Mouse (Mus musculus) MEL (cell line): ENCODE results near the gene Nrn1l. TPM values are rescaled to one million over a fixed set of nuclear protein-coding genes. Genes with fewer than 3 reads are reported as not detected.

Source experiments
- DNase-seq: peaks from one replicate; pipeline ENCODE4 v3.0.0; 2011; ENCODE audit warnings: low read depth, low spot score
- H3K27ac ChIP-seq: 2 replicates; pipeline ENCODE4 v1.5.1; 2012; ENCODE audit warnings: low read depth, mild to moderate bottlenecking, control low read depth, low read length, moderate library complexity; ENCODE audit not compliant: control insufficient read depth
- H3K27me3 ChIP-seq, 2 experiments: fragments of 150-350 bp in 1 of 2; sonication (generic) in 1 of 2; 2 replicates each; pipeline ENCODE4 v1.6.1; 2012; ENCODE audit warnings: low read length in 2 of 2, mild to moderate bottlenecking in 2 of 2, improper control_type of control experiment in 1 of 2, moderate library complexity in 1 of 2; ENCODE audit not compliant: insufficient read depth in 2 of 2, control insufficient read depth in 1 of 2
- H3K36me3 ChIP-seq, 2 experiments: 2 replicates each; pipeline ENCODE4 v1.6.1; 2012 to 2014; ENCODE audit warnings: low read length in 2 of 2, improper control_type of control experiment in 1 of 2, inconsistent platforms in 1 of 2, mild to moderate bottlenecking in 1 of 2; ENCODE audit not compliant: insufficient read depth in 2 of 2, control insufficient read depth in 1 of 2
- H3K4me1 ChIP-seq, 2 experiments: fragments of 150-350 bp in 1 of 2; sonication (generic) in 1 of 2; 2 replicates each; pipeline ENCODE4 v1.6.1; 2012; ENCODE audit warnings: low read length in 2 of 2, improper control_type of control experiment in 1 of 2, mild to moderate bottlenecking in 1 of 2; ENCODE audit not compliant: insufficient read depth in 2 of 2, control insufficient read depth in 1 of 2
- H3K4me3 ChIP-seq, 2 experiments: fragments of 150-350 bp in 1 of 2; sonication (generic) in 1 of 2; 2 replicates each; pipeline ENCODE4 v1.5.1; 2012; ENCODE audit warnings: low read depth in 2 of 2, low read length in 2 of 2, mild to moderate bottlenecking in 2 of 2, moderate library complexity in 2 of 2, control low read depth in 1 of 2, improper control_type of control experiment in 1 of 2; ENCODE audit not compliant: control insufficient read depth in 1 of 2, insufficient read depth in 1 of 2
- H3K79me2 ChIP-seq: 2 replicates; pipeline ENCODE4 v1.6.1; 2012; ENCODE audit warnings: mild to moderate bottlenecking, low read length, moderate library complexity; ENCODE audit not compliant: control insufficient read depth, poor library complexity, insufficient read depth
- H3K9ac ChIP-seq: 2 replicates; pipeline ENCODE4 v1.6.1; 2012; ENCODE audit warnings: low read depth, mild to moderate bottlenecking, control low read depth, low read length, moderate library complexity; ENCODE audit not compliant: control insufficient read depth, poor library complexity, severe bottlenecking
- H3K9me3 ChIP-seq: fragments of 150-350 bp; sonication (generic); replicated peaks from 2 replicates; pipeline ENCODE4 v1.6.1; 2012; ENCODE audit warnings: mild to moderate bottlenecking, low read length, improper control_type of control experiment, moderate library complexity; ENCODE audit not compliant: insufficient read depth
- BHLHE40 ChIP-seq: IDR thresholded peaks from 2 replicates; pipeline ENCODE4 v1.6.1; 2012; ENCODE audit warnings: low read depth, mild to moderate bottlenecking, inconsistent platforms, low read length, improper control_type of control experiment, borderline replicate concordance
- CHD1 ChIP-seq: IDR thresholded peaks from 2 replicates; pipeline ENCODE4 v1.6.1; 2012; ENCODE audit warnings: low read depth, mild to moderate bottlenecking, inconsistent platforms, low read length, improper control_type of control experiment
- CTCF ChIP-seq, 3 experiments: IDR thresholded peaks in 2 of 3; conservative IDR thresholded peaks in 1 of 3; 2 replicates each; pipeline ENCODE4 v1.5.1; 2011 to 2012; ENCODE audit warnings: low read length in 3 of 3, low read depth in 2 of 3, mild to moderate bottlenecking in 2 of 3, improper control_type of control experiment in 1 of 3, inconsistent platforms in 1 of 3, mixed read lengths in 1 of 3, moderate library complexity in 1 of 3; ENCODE audit not compliant: control insufficient read depth in 1 of 3, insufficient read depth in 1 of 3, poor library complexity in 1 of 3, severe bottlenecking in 1 of 3
- ELF1 ChIP-seq: IDR thresholded peaks from 2 replicates; pipeline ENCODE4 v1.6.1; 2014; ENCODE audit warnings: low read depth, mild to moderate bottlenecking, inconsistent platforms, low read length, improper control_type of control experiment, moderate library complexity
- EP300 ChIP-seq, 2 experiments: IDR thresholded peaks; 2 replicates each; pipeline ENCODE4 v1.6.1; 2011; ENCODE audit warnings: improper control_type of control experiment in 2 of 2, low read length in 2 of 2, low read depth in 1 of 2, mild to moderate bottlenecking in 1 of 2
- ETS1 ChIP-seq: IDR thresholded peaks from 2 replicates; pipeline ENCODE4 v1.6.1; 2012; ENCODE audit warnings: low read depth, mild to moderate bottlenecking, inconsistent platforms, low read length, improper control_type of control experiment, moderate library complexity
- GABPA ChIP-seq: IDR thresholded peaks from 2 replicates; pipeline ENCODE4 v1.6.1; 2012; ENCODE audit warnings: low read depth, mild to moderate bottlenecking, inconsistent platforms, low read length, improper control_type of control experiment, moderate library complexity
- GATA1 ChIP-seq: IDR thresholded peaks from 2 replicates; pipeline ENCODE4 v1.6.1; 2011; ENCODE audit warnings: low read depth, low read length, improper control_type of control experiment
- HCFC1 ChIP-seq: IDR thresholded peaks from 2 replicates; pipeline ENCODE4 v1.6.1; 2012; ENCODE audit warnings: low read depth, mild to moderate bottlenecking, inconsistent platforms, low read length, improper control_type of control experiment, moderate library complexity
- JUND ChIP-seq: IDR thresholded peaks from 2 replicates; pipeline ENCODE4 v1.6.1; 2011; ENCODE audit warnings: low read depth, mild to moderate bottlenecking, improper control_type of control experiment, low read length
- MAFK ChIP-seq: IDR thresholded peaks from 2 replicates; pipeline ENCODE4 v1.6.1; 2011; ENCODE audit warnings: low read depth, mild to moderate bottlenecking, low read length, improper control_type of control experiment, borderline replicate concordance
- MAX ChIP-seq: IDR thresholded peaks from 2 replicates; pipeline ENCODE4 v1.6.1; 2011; ENCODE audit warnings: low read length, improper control_type of control experiment
- MAZ ChIP-seq: IDR thresholded peaks from 2 replicates; pipeline ENCODE4 v1.6.1; 2012; ENCODE audit warnings: low read depth, mild to moderate bottlenecking, inconsistent platforms, low read length, improper control_type of control experiment
- MXI1 ChIP-seq: IDR thresholded peaks from 2 replicates; pipeline ENCODE4 v1.6.1; 2011; ENCODE audit warnings: mild to moderate bottlenecking, low read depth, low read length, improper control_type of control experiment
- MYC ChIP-seq: IDR thresholded peaks from 2 replicates; pipeline ENCODE4 v1.6.1; 2011; ENCODE audit warnings: low read depth, mild to moderate bottlenecking, low read length, improper control_type of control experiment, moderate library complexity
- NELFE ChIP-seq: IDR thresholded peaks from 2 replicates; pipeline ENCODE4 v1.6.1; 2011; ENCODE audit warnings: low read depth, low read length, improper control_type of control experiment
- POLR2A ChIP-seq, 2 experiments: IDR thresholded peaks; 2 replicates each; pipeline ENCODE4 v1.6.1; 2011 to 2012; ENCODE audit warnings: low read length in 2 of 2, mild to moderate bottlenecking in 2 of 2, control low read depth in 1 of 2, improper control_type of control experiment in 1 of 2, low read depth in 1 of 2, moderate library complexity in 1 of 2; ENCODE audit not compliant: control insufficient read depth in 1 of 2, insufficient read depth in 1 of 2, poor library complexity in 1 of 2
- POLR2AphosphoS2 ChIP-seq: IDR thresholded peaks from 2 replicates; pipeline ENCODE4 v1.6.1; 2011; ENCODE audit warnings: low read length, improper control_type of control experiment
- POLR2AphosphoS5 ChIP-seq: IDR thresholded peaks from 2 replicates; pipeline ENCODE4 v1.6.1; 2012; ENCODE audit warnings: low read depth, borderline replicate concordance, mild to moderate bottlenecking, inconsistent platforms, low read length, moderate library complexity, mixed read lengths
- RAD21 ChIP-seq: IDR thresholded peaks from 2 replicates; pipeline ENCODE4 v1.6.1; 2011; ENCODE audit warnings: mild to moderate bottlenecking, low read depth, low read length, improper control_type of control experiment
- SIN3A ChIP-seq: IDR thresholded peaks from 2 replicates; pipeline ENCODE4 v1.6.1; 2012; ENCODE audit warnings: low read length, improper control_type of control experiment, inconsistent platforms
- SMC3 ChIP-seq: IDR thresholded peaks from 2 replicates; pipeline ENCODE4 v1.6.1; 2011; ENCODE audit warnings: low read depth, low read length, improper control_type of control experiment
- TAL1 ChIP-seq: IDR thresholded peaks from 2 replicates; pipeline ENCODE4 v1.6.1; 2012; ENCODE audit warnings: mild to moderate bottlenecking, inconsistent platforms, low read length, moderate library complexity, mixed read lengths
- TCF12 ChIP-seq: IDR thresholded peaks from 2 replicates; pipeline ENCODE4 v1.6.1; 2014; ENCODE audit warnings: low read depth, mild to moderate bottlenecking, inconsistent platforms, low read length, improper control_type of control experiment, moderate library complexity
- USF1 ChIP-seq: IDR thresholded peaks from 2 replicates; pipeline ENCODE4 v1.6.1; 2014; ENCODE audit warnings: low read depth, mild to moderate bottlenecking, inconsistent platforms, low read length, improper control_type of control experiment, moderate library complexity
- USF2 ChIP-seq, 2 experiments: IDR thresholded peaks; 2 replicates each; pipeline ENCODE4 v1.6.1; 2011 to 2012; ENCODE audit warnings: improper control_type of control experiment in 2 of 2, low read length in 2 of 2, borderline replicate concordance in 1 of 2, inconsistent platforms in 1 of 2, low read depth in 1 of 2, mild to moderate bottlenecking in 1 of 2; ENCODE audit not compliant: insufficient read depth in 1 of 2
- ZC3H11A ChIP-seq: IDR thresholded peaks from 2 replicates; pipeline ENCODE4 v1.6.1; 2012; ENCODE audit warnings: low read depth, mild to moderate bottlenecking, inconsistent platforms, low read length, improper control_type of control experiment
- ZKSCAN1 ChIP-seq: IDR thresholded peaks from 2 replicates; pipeline ENCODE4 v1.6.1; 2012; ENCODE audit warnings: low read depth, mild to moderate bottlenecking, inconsistent platforms, low read length, improper control_type of control experiment, moderate library complexity
- ZMIZ1 ChIP-seq: IDR thresholded peaks from 2 replicates; pipeline ENCODE4 v1.6.1; 2012; ENCODE audit warnings: low read depth, mild to moderate bottlenecking, inconsistent platforms, low read length, improper control_type of control experiment, moderate library complexity
- ZNF384 ChIP-seq: IDR thresholded peaks from 2 replicates; pipeline ENCODE4 v1.6.1; 2012; ENCODE audit warnings: low read depth, mild to moderate bottlenecking, inconsistent platforms, low read length, improper control_type of control experiment
- polyA plus RNA-seq, 2 experiments: library from polyadenylated mRNA; stranded (reverse) in 1 of 2; unstranded in 1 of 2; fragments of >175 nt in 1 of 2; fragments of >200 nt in 1 of 2; gene quantifications; 2 replicates each; pipeline versions ENCODE4 v1.2.1 to v1.2.4; 2012; ENCODE audit warnings: low replicate concordance in 2 of 2, low read depth in 1 of 2; ENCODE audit not compliant: insufficient read length in 2 of 2, insufficient read depth in 1 of 2, missing spikeins in 1 of 2
- total RNA-seq: library from RNA; depleted of rRNA; stranded (reverse); fragments of 300-350 nt; gene quantifications from 2 replicates; pipeline ENCODE4 v1.2.3, GENCODE M21; 2012

Nrn1l gene
- total and polyA plus RNA-seq, 3 experiments, result 0.39 TPM; not detected in 2

- Histone ChIP-seq H3K36me3 (peaks cover 0 to 11% of the 10 kb centered on the region in 2 experiments; a peak in 2 of 4 replicates), H3K27me3 (no peaks in the 10 kb centered on the region), H3K9me3 (no peaks in the 10 kb centered on the region), H3K79me2 (peaks cover 10% of the 10 kb centered on the region), H3K27ac (no peak within 1 kb of the TSS), H3K9ac (no peak within 1 kb of the TSS), H3K4me1 (peaks cover 4 to 14% of the 10 kb centered on the region in 2 experiments; a peak in 3 of 4 replicates), H3K4me3 (no peak within 1 kb of the TSS)
- no peak for DNase-seq
- TF ChIP-seq EP300 (IDR thresholded peaks at IDR 0.05; ENCODE audit: low read depth in 1 of 2, low read length in 2 of 2) (no peak), MYC (no peak)
Measured at GRCm38 (mm10) chr8:105933762-105934161, 40.4 kb downstream of the Nrn1l start, which contains the start of gene Ctrl. Gene Ctrl (minus strand): TSS chr8:105933862.

DNA sequence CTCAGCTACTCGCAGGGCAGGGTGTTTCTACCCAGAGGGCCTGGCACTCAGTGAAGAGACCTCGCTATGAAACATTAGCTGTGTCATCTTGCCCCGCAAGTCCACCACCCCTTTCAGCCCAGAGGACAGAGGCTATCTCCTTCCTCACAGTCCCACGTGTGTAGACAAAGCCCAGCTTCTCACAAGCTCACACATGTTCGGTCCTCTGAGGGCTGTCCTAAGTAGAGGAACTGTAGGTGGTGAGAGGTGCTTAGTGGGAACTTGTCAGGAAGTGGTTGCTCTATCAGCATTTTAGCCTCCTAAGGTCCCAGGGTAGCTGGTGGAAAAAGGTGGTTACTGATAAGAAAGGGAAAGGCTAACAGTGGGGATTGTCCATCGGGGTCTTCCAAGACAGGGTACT is 41.7 kb downstream of the Nrn1l start:
- peaks cover 4 to 14% of the 10 kb centered on the region in 2 experiments; a peak in 3 of 4 replicates for H3K4me1 ChIP-seq
- peaks cover 0 to 13% of the 10 kb centered on the region in 2 experiments; a peak in 2 of 4 replicates for H3K36me3 ChIP-seq
- peak overlapping the region; percentile 90 for H3K27ac ChIP-seq
- H3K9me3 ChIP-seq, result no peaks in the 10 kb centered on the region
- peak; percentile 86 for DNase-seq
- peaks cover 10% of the 10 kb centered on the region for H3K79me2 ChIP-seq
- H3K27me3 ChIP-seq, result no peaks in the 10 kb centered on the region
- peak overlapping the region; percentile 80 for H3K9ac ChIP-seq
- peak overlapping the region in 1 of 2 experiments; percentile 67; a peak in 3 of 4 replicates for H3K4me3 ChIP-seq
- TF ChIP-seq HCFC1 (no peak), GATA1 (peak; percentile 82), ZNF384 (no peak), POLR2AphosphoS2 (peak; percentile 60; the same call in 1 of the 2 replicates), TAL1 (peak; percentile 80), ZC3H11A (no peak), MYC (peak; percentile 96), ZKSCAN1 (no peak), MAZ (no peak), ZMIZ1 (no peak), POLR2A (IDR thresholded peaks at IDR 0.05; ENCODE audit: control insufficient read depth in 1 of 2, insufficient read depth in 1 of 2, low read depth in 1 of 2, low read length in 2 of 2, poor library complexity in 1 of 2) (peak in 1 of 2 experiments; percentile 65; a peak in 1 of 4 replicates), ETS1 (peak; percentile 67), TCF12 (peak; percentile 62), USF2 (IDR thresholded peaks at IDR 0.05; ENCODE audit: borderline replicate concordance in 1 of 2, insufficient read depth in 1 of 2, low read depth in 1 of 2, low read length in 2 of 2) (no peak), CTCF (IDR thresholded peaks at IDR 0.05 in 2 of 3, conservative IDR thresholded peaks at IDR 0.05 in 1 of 3; ENCODE audit: control insufficient read depth in 1 of 3, insufficient read depth in 1 of 3, low read depth in 2 of 3, low read length in 3 of 3, poor library complexity in 1 of 3, severe bottlenecking in 1 of 3) (no peak), SIN3A (peak; percentile 69), GABPA (no peak), SMC3 (0 out of 2 replicates have a peak, but pooled peaks have one; percentile 4), EP300 (IDR thresholded peaks at IDR 0.05; ENCODE audit: low read depth in 1 of 2, low read length in 2 of 2) (peak; percentile 79 to 81), MAX (peak; percentile 89), JUND (no peak), POLR2AphosphoS5 (no peak), MAFK (no peak; the same call in 1 of the 2 replicates), NELFE (0 out of 2 replicates have a peak, but pooled peaks have one; percentile 32), BHLHE40 (no peak), MXI1 (peak; percentile 96), CHD1 (no peak), RAD21 (no peak), USF1 (no peak), ELF1 (no peak)
